Mouse (Mus musculus) right cerebral cortex, adult 2 months (tissue): Measurements from ENCODE around the gene Mrpl45.
"Not testable (repeated sequence)": the region's sequence is repeated elsewhere in the genome, so short reads cannot be mapped to it uniquely, and the experiment has no call there.

ENCODE experiments used
- DNase-seq, 2 experiments: peaks; one replicate each; pipeline ENCODE4 v3.0.0; 2021 to 2022; ENCODE audit warnings: low spot score in 2 of 2

The Mrpl45 gene

GRCm38 (mm10) chr11:97315504-97316503 is at the start of gene Mrpl45:
TSS of gene Mrpl45 (plus strand) at chr11:97315716.
- DNase-seq, result peak; percentile 98 to 100

GRCm38 (mm10) chr11:97266544-97266943 is 49.0 kb upstream of the Mrpl45 start:
- not testable (repeated sequence) for DNase-seq

DNA sequence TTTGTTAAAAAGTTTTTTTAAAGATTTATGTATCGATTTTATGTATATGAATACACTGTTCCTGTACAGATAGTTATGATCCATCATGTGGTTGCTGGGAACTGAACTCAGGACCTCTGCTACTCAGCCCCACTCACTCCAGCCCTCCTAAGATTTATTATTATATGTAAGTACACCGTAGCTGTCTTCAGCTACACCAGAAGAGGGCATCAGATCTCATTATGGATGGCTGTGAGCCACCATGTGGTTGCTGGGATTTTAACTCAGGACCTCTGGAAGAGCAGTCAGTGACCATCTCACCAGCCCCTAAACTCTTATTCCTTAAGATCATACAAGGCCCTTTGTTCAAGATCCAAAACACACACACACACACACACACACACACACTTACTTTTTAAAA is 45.5 kb upstream of the Mrpl45 start:
- DNase-seq, result not testable (repeated sequence)

GRCm38 (mm10) chr11:97272835-97273234 is 42.7 kb upstream of the Mrpl45 start:
- DNase-seq, result no peak

DNA sequence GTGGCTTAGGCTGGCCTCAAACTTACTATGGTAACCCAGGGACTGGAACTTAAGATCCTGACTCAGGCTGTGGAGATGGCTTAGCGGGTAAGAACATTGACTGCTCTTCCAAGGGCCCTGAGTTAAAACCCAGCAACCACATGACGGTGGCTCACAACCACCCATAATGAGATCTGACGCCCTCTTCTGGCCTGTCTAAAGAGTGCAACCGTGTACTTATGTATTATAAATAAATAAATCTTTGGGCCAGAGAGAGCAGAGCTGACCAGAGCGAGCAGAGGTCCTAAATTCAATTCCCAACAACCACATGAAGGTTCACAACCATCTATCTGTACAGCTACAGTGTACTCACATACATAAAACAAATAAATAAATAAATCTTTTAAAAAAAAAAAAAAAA is 41.9 kb upstream of the Mrpl45 start:
- DNase-seq, result no peak

- not testable (repeated sequence) for DNase-seq
Observed at GRCm38 (mm10) chr11:97274947-97275346, 40.6 kb upstream of the Mrpl45 start.

DNA sequence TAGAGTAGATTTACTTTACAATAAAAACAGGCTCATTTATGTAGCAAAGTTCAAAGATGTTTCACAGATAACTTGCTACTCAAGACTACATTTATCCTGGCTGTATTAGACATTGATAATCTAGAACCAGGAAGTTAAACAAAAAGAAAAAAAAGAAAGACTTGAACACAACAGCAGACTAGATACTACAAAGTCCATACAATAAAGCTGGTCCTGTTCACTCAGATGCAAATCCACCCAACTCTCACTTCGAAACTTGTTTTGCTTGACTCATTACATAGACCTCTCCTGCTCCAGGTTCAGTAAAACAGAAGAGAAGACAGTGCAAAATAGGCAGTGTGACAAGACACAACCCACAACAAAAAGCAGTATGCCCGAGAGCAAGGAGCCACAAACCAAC is 40.2 kb upstream of the Mrpl45 start:
- DNase-seq, result no peak

GRCm38 (mm10) chr11:97276019-97276418 is 39.5 kb upstream of the Mrpl45 start:
- DNase-seq, result no peak

- no peak for DNase-seq
Observed at GRCm38 (mm10) chr11:97277166-97277565, 38.4 kb upstream of the Mrpl45 start.

DNA sequence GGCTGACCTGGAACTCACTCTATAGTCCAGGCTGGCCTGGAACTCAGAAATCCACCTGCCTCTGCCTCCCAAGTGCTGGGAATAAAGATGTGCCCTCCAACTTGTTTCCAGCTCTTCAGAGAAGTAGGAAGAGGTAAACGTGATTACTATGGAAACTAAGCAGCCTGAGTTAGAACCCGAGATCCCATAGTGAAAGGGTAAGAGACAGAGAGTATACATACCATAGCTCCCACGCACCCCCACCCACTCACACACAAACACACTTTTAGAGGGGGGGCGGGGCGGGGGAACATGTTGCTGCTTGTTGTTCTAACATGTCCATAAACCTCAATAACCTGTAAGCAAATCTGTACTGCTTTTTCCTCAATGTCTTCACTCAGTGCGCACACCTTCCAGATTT is 37.1 kb upstream of the Mrpl45 start:
- no peak for DNase-seq

GRCm38 (mm10) chr11:97279040-97279404 is 36.5 kb upstream of the Mrpl45 start:
- no peak for DNase-seq

DNA sequence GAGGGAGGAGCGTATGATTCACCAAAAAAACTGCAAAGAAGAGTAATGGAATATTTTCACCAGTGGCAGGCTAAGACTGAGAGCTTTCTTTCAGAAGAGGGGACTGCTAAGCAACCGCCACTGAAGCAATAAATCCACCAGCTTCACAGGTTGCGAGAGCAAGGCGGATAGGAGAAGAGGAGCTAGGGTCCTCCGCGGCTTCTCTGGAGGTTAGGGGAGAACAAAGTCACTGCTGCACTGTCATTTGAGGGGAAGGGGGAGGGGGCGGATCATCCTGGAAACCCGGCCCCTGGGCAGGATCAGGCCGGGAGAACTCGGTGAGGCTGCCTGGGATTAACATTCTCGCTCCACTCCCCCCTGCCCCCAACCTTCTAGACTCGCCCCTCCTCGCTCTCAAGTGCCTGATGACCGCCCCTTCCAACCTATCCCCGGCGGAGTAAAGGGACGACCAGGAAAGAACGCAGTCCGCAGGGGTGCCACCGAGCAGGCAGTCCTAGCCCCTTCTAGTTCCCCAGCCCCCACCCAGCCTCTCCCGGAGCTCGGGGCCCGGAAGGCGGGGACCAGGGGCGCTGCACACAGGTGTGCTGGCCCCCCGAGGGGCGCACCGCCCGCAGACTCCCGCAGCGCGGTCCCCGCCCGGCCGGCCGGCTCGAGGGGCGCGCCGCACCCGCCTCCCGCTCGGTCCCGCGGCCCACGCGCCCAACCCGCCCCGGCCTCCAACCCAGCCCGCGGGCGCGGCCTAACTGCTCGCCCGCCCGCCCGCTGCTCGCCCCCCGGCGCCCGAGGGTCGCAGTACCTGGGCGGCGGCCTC is 35.9 kb upstream of the Mrpl45 start:
- peak; percentile 52 for DNase-seq

- peak; percentile 57 to 63 for DNase-seq
Observed at GRCm38 (mm10) chr11:97280216-97280861, 35.2 kb upstream of the Mrpl45 start, which contains the start of gene Npepps. TSS of gene Npepps (minus strand) at chr11:97280638.

GRCm38 (mm10) chr11:97282179-97282578 is 33.3 kb upstream of the Mrpl45 start:
- DNase-seq, result no peak

DNA sequence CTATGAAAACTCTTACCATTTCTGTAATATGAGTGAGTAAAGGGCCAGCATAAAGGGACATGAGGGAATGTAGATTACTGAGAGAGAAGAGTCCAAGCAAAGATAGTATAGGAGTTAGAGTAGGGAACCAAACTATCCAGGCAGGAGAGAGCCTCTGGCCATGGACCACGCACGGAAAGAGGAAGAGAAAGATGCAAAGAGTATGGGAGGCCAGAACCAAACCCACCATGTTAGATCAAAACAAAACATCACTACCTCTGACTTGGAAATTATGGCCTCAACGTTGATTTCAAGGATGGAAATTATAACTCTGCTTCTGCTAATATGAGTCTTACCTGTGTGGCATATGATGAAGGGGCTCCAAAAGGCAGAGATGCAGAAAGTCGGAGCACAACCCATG is 30.7 kb upstream of the Mrpl45 start:
- DNase-seq, result no peak

DNA sequence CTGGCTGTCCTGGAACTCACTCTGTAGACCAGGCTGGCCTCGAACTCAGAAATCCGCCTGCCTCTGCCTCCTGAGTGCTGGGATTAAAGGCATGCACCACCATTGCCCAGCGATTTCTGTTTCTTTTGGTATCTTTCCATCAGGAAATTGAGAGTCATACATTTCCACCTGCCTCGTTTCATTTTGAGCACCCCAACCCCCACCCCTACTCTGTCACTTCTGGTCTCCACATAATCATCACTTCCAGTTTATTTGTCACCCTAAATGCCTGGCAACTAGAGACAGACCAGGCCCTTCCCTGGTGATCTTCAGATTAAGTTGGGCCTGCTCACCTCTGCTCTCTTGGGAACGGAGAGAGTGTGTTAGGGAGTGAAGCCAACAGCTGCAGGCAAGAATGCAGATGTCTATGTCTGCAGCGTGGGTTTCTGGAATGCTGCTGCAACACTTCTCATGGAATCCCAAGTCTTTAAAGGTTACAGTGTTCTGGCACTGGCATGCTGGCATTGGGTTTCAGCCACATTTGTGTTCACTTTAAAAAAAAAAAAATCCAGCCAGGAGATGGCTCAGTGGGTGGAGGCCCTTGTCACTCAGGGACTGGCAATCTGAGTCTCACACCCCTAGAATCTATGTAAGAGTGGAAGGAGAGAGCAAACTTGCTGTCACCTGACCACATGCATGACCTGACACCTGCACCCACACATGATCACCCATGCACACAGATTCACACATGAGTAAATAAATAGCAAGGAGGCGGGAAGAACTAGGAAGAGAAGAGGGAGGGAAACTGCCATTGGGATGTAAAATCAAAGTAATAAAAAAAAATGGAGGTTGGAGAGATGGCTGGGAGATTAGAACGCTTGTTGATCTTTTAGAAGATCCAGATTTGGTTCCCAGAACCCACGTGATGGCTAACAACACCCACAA is 29.4 kb upstream of the Mrpl45 start:
- DNase-seq, result no peak

DNA sequence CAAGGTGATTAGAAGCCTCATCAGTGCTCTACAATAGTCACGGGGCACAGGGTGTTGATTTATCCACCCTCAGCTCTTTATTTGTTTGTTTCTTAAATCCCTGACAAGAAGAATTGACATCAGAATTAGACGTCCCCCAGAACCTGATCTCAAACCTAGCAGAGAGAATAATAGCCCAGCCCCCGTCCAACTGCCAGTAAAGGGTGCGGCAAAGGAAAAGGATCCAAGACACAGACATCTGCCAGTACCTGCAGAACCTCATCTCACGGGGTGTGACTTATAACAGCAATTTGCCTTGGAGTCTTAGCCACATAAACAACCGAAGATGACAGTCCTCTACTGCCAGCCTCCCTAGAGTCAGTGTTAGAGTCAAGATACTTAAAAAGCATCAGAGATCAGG is 28.5 kb upstream of the Mrpl45 start:
- DNase-seq, result no peak

- DNase-seq, result no peak
Observed at GRCm38 (mm10) chr11:97287643-97288042, 27.9 kb upstream of the Mrpl45 start.

DNA sequence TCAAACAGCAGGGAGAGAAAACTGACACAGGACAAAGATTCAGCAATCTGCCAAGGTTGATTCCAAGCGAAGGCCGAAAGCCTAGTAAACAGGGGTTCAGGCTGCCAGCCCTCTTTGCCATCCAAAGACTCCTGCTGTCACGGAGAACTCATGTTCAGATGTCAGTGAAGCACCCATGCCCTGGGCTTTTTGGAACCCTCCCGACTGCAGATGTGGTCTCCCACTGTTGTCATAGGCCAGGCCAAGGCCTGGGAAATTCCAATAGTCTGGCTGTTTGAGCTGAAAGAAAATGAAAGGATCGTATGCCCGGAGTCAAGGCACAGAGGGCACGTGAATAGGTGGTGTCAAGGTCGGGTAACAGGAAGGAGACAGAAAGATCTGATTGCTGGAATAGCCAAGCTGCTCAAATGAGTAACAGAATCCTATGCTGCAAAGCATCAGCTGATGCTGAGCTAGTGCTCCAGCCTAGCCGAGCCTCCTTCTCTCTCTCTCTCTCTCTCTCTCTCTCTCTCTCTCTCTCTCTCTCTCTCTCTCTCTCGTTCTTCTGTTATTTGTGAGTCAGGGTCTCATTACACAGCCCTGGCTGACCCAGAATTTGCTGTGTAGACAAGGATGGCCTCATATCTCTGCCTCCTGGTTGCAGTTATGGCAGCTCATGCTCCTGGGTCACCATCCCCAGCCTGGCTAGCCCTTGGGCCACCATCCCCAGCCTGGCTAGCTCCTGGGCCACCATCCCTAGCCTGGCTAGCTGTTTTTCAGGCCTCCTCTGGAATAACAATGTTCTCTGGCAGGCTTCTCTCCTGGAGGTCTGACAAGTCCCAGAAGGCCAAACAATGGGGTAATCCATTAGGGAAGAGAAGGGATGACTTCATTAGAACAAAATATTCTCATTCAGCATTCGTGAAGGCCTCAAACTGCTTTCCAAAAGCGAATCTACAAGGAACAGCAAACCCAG is 26.0 kb upstream of the Mrpl45 start:
- DNase-seq, result no peak

GRCm38 (mm10) chr11:97292731-97293130 is 22.8 kb upstream of the Mrpl45 start:
- no peak for DNase-seq
